Comparison of ENCODE assay signal across 7 mouse cellular contexts in the genomic region with DNA sequence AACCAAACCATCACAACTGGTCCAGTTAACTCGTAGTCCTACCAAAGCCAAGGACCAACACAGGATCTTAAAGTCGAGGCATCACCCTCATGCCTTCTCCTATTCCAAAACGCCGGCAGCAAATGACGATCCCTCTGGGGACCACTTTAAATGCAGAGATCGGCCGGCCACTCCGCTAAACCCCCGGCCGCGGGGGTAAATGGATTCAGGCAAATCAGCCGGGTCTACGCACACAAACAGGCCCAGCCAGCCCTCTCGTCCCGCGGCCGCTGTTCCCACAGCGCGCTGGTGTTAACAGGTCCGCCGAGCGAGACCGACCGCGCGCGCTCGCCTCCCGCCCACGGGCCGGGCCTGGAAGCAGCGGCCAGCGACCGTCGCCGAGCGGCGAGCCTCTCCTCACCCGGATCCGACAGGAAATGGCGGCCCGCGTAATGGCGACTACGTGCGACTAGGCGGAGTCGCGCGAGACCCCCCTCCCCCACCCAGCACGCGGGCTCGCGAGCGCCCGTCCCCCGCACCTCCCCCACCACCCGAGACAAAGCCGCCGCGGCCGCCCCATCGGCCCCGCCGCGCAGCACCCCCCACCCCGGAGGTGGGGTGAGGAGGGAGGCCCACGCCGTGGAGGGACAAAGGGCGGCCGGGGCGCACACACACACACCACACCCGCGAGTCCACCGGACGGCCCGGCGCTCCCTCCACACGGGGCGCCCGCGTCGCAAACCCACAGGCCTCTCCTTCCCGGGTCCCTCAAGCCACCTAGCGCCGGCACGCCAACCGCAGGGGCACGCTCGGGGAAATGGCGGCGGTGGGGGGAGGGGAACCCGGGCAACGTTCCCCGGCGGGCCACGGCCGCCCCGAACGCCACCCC. TPM values are rescaled to one million over a fixed set of nuclear protein-coding genes. Genes with fewer than 3 reads are reported as not detected.
DNase-seq lines count a peak whose midpoint lies in the region; ATAC-seq lines count a peak whose summit lies in the region.

No protein-coding gene starts in this region.

- peaks cover 6% of the 10 kb centered on the region for H3K36me3 ChIP-seq in intestine, embryonic 16.5 days (ENCODE audit: control insufficient read depth, insufficient read depth, low read length)
- H3K36me3 ChIP-seq in midbrain, embryonic 10.5 days: peaks cover 39% of the 10 kb centered on the region

- no peaks in the 10 kb centered on the region for H3K4me1 ChIP-seq in intestine, embryonic 16.5 days (ENCODE audit: control insufficient read depth, insufficient read depth, low read length)
- H3K4me1 ChIP-seq in midbrain, embryonic 10.5 days: peaks cover 19% of the 10 kb centered on the region

- peak; percentile 47 for ATAC-seq in intestine, embryonic 16.5 days

- peak; percentile 81 to 92 for DNase-seq in adrenal gland, adult (ENCODE audit: inconsistent age in 2 of 2, low spot score in 1 of 2)
- DNase-seq in embryo, embryonic 10.5 days (ENCODE audit: low spot score): peak; percentile 82
- DNase-seq in gastrocnemius, postnatal 25 days: peak; percentile 74
- peak; percentile 88 for DNase-seq in left cerebral cortex, postnatal 4 days
- peak; percentile 85 for DNase-seq in midbrain, embryonic 10.5 days (ENCODE audit: low spot score)
- DNase-seq in right cerebral cortex, postnatal 25 days: peak; percentile 79

- intact Hi-C loops in left cerebral cortex, postnatal 4 days (cut with DNase I): loop anchor here (5.0 kb wide), 2 partner anchors 146 to 186 kb away; no protein-coding TSS in a partner anchor

- H3K27ac ChIP-seq in intestine, embryonic 16.5 days (ENCODE audit: low read length): peak overlapping the region; percentile 98
- H3K27ac ChIP-seq in midbrain, embryonic 10.5 days (replicated peaks): peak overlapping the region; percentile 100

- peak overlapping the region; percentile 80 for H3K4me3 ChIP-seq in intestine, embryonic 16.5 days (ENCODE audit: low read length)
- peak overlapping the region; percentile 97 for H3K4me3 ChIP-seq in midbrain, embryonic 10.5 days

- H3K9me3 ChIP-seq in intestine, embryonic 16.5 days (ENCODE audit: control insufficient read depth, low read length): no peaks in the 10 kb centered on the region
- H3K9me3 ChIP-seq in midbrain, embryonic 10.5 days (replicated peaks): no peaks in the 10 kb centered on the region

- WGBS in intestine, embryonic 16.5 days: under 1% methylated on average over 81 of the region's 100 CpGs
- under 1% methylated on average over 78 of the region's 100 CpGs for WGBS in midbrain, embryonic 10.5 days

- peak overlapping the region; percentile 82 for H3K4me2 ChIP-seq in intestine, embryonic 16.5 days (ENCODE audit: low read depth, low read length)

- H3K9ac ChIP-seq in intestine, embryonic 16.5 days (ENCODE audit: low read depth, low read length): peak overlapping the region; percentile 100

- no peaks in the 10 kb centered on the region for H3K27me3 ChIP-seq in intestine, embryonic 16.5 days (replicated peaks; ENCODE audit: control insufficient read depth, insufficient read depth, low read length)
- no peaks in the 10 kb centered on the region for H3K27me3 ChIP-seq in midbrain, embryonic 10.5 days (ENCODE audit: low read depth, poor library complexity, severe bottlenecking)

RNA-seq across cellular contexts. Expression of a gene that starts 0.7 kb away (rescaled TPM):
- 1 to 10 TPM; 4.8 to 5.5 TPM for total RNA-seq in gastrocnemius, postnatal 25 days (2021)
- 20.2 and 20.8 TPM in 2 replicates for polyA plus RNA-seq in intestine, embryonic 16.5 days (2015; fragmentation: Nextera tagmentation; extraction: Ambion mirVana)
- 10 to 100 TPM; 12.1 to 13.8 TPM for total RNA-seq in left cerebral cortex, postnatal 4 days (2021)
- polyA plus RNA-seq in midbrain, embryonic 10.5 days (2016; fragmentation: Nextera tagmentation; extraction: Ambion mirVana): 27.4 and 31.2 TPM in 2 replicates

RNA-seq across cellular contexts. Expression of a gene that starts 1.8 kb away (rescaled TPM):
- 100 to 1,000 TPM; 237 to 240 TPM for total RNA-seq in gastrocnemius, postnatal 25 days (2021)
- 1,107 and 1,211 TPM in 2 replicates for polyA plus RNA-seq in intestine, embryonic 16.5 days (2015; fragmentation: Nextera tagmentation; extraction: Ambion mirVana)
- total RNA-seq in left cerebral cortex, postnatal 4 days (2021): 100 to 1,000 TPM; 907 to 963 TPM
- 2,221 and 2,293 TPM in 2 replicates for polyA plus RNA-seq in midbrain, embryonic 10.5 days (2016; fragmentation: Nextera tagmentation; extraction: Ambion mirVana)

RNA-seq across cellular contexts. Expression of a gene that starts 16.3 kb away (rescaled TPM):
- total RNA-seq in gastrocnemius, postnatal 25 days (2021): 1 to 10 TPM; 7.0 to 7.2 TPM
- 48.7 and 55.7 TPM in 2 replicates for polyA plus RNA-seq in intestine, embryonic 16.5 days (2015; fragmentation: Nextera tagmentation; extraction: Ambion mirVana)
- 1 to 10 TPM; 7.1 to 8.0 TPM for total RNA-seq in left cerebral cortex, postnatal 4 days (2021)
- 29.1 and 30.1 TPM in 2 replicates for polyA plus RNA-seq in midbrain, embryonic 10.5 days (2016; fragmentation: Nextera tagmentation; extraction: Ambion mirVana)

RNA-seq across cellular contexts. Expression of a gene that starts 42.4 kb away (rescaled TPM):
- total RNA-seq in gastrocnemius, postnatal 25 days (2021): under 1 TPM in 1 of 2 experiments, not detected in 1; 0.05 TPM
- polyA plus RNA-seq in intestine, embryonic 16.5 days (2015; fragmentation: Nextera tagmentation; extraction: Ambion mirVana): 0.32 and 0.66 TPM in 2 replicates
- 1 to 10 TPM; 3.3 to 3.8 TPM for total RNA-seq in left cerebral cortex, postnatal 4 days (2021)
- polyA plus RNA-seq in midbrain, embryonic 10.5 days (2016; fragmentation: Nextera tagmentation; extraction: Ambion mirVana): 0.78 and 0.98 TPM in 2 replicates

Comparison
In these comparisons a context has a peak if more than half of its experiments do, and no peak if none do; other contexts are left out.
1. Peak in every context shown above with its lines: DNase-seq, ATAC-seq, H3K4me3 ChIP-seq and H3K27ac ChIP-seq.